Mouse (Mus musculus) small intestine, adult 2 months (tissue): Measurements from ENCODE around the gene Prr19. TPM values are rescaled to one million over a fixed set of nuclear protein-coding genes. Genes with fewer than 3 reads are reported as not detected.

ENCODE experiments used
- H3K27ac ChIP-seq: fragments of 200-500 bp; 2 replicates; pipeline ENCODE4 v1.5.1; 2012; ENCODE audit warnings: low read depth, low read length, control low read depth, inconsistent platforms; ENCODE audit not compliant: insufficient read depth
- H3K27me3 ChIP-seq: fragments of 200-500 bp; 2 replicates; pipeline ENCODE4 v1.6.1; 2012; ENCODE audit warnings: mild to moderate bottlenecking, moderate library complexity, low read length, inconsistent platforms; ENCODE audit not compliant: control insufficient read depth, insufficient read depth
- H3K36me3 ChIP-seq: fragments of 200-500 bp; 2 replicates; pipeline ENCODE4 v1.6.1; 2012; ENCODE audit warnings: mild to moderate bottlenecking, low read length, control low read depth, inconsistent platforms; ENCODE audit not compliant: control insufficient read depth, insufficient read depth
- H3K4me1 ChIP-seq: fragments of 200-500 bp; 2 replicates; pipeline ENCODE4 v1.6.1; 2012; ENCODE audit warnings: low read length, inconsistent platforms, mixed read lengths; ENCODE audit not compliant: control insufficient read depth, insufficient read depth, insufficient read length
- H3K4me3 ChIP-seq: fragments of 200-500 bp; 2 replicates; pipeline ENCODE4 v1.5.1; 2012; ENCODE audit warnings: low read depth, mild to moderate bottlenecking, control low read depth, inconsistent platforms, low read length, moderate library complexity
- CTCF ChIP-seq: fragments of 200-500 bp; IDR thresholded peaks from 2 replicates; pipeline ENCODE4 v1.5.1; 2012; ENCODE audit warnings: low read depth, mild to moderate bottlenecking, control low read depth, inconsistent platforms, low read length, moderate library complexity, mixed read lengths; ENCODE audit not compliant: insufficient replicate concordance, insufficient read length; ENCODE audit errors: extremely low read depth
- POLR2A ChIP-seq: fragments of 200-500 bp; IDR thresholded peaks from 2 replicates; pipeline ENCODE4 v1.6.1; 2012; ENCODE audit warnings: low read depth, mild to moderate bottlenecking, control low read depth, inconsistent platforms, low read length, moderate library complexity
- WGBS: fragments of 180-500 bp; shearing (Covaris S2); methylation state at CpG from one replicate; pipeline ENCODE4 v1.1.7; 2018; 5-methylcytosine and 5-hydroxymethylcytosine counted together
- polyA plus RNA-seq: library from polyadenylated mRNA; depleted of rRNA; stranded (reverse); fragments of >200 nt; gene quantifications from 2 replicates; pipeline ENCODE4 v1.2.3, GENCODE M21; 2012

Gene Prr19
- polyA plus RNA-seq, 1 experiment: not detected

DNA sequence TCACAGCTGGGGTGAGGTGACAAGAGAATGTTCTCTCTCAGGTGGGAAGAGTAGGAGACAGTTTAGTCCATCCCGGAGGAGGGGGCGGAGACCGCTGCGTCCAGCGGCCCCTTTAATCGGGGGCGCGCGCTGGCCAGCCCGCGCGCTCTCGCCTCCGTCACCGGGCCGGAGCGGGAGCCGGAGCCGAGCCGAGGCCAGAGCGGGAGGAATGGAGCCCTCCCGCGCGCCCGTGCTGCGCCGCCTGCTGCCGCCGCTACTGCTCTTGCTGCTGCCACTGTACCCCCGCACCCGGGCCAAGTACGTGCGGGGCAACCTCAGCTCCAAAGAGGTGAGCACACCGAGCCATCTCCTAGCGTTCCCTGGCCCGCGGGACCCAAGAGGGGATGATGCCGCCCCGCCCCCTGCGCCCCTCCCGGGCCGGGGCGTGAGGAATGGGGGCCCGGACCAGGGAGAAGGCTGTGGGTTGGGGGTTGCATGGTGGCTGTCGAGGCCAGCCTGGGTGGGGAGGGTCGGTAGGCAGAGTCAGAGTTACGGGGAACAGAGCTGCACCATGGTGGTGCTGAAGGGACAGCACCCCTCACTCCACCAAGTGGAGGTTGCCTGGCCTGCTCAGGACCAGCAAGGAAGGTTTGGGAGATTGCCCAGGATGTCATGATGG is 4.9 kb downstream of the Prr19 start, which contains the start of gene Tmem145:
Gene Tmem145, plus strand, starts transcription at position 151 of the 658 bp plus-strand sequence.
- TF ChIP-seq POLR2A (no peak), CTCF (no peak)
- H3K4me1 ChIP-seq: peaks cover 6% of the 10 kb centered on the region
- H3K27ac ChIP-seq: no peak within 1 kb of the TSS
- under 1% methylated on average over 47 of the region's 47 CpGs for WGBS
- peaks cover 14% of the 10 kb centered on the region for H3K27me3 ChIP-seq
- H3K4me3 ChIP-seq: peak within 1 kb of the TSS; percentile 62
- no peaks in the 10 kb centered on the region for H3K36me3 ChIP-seq

- H3K4me1 ChIP-seq: peaks cover 6% of the 10 kb centered on the region
- H3K27me3 ChIP-seq: peaks cover 20% of the 10 kb centered on the region
- no peak overlapping the region for H3K27ac ChIP-seq
- H3K4me3 ChIP-seq: no peak overlapping the region
- H3K36me3 ChIP-seq: no peaks in the 10 kb centered on the region
- WGBS: 52% methylated on average over 2 of the region's 2 CpGs
- TF ChIP-seq POLR2A (no peak), CTCF (no peak)
Observed at GRCm38 (mm10) chr7:25306614-25306996, 5.4 kb downstream of the Prr19 start.

DNA sequence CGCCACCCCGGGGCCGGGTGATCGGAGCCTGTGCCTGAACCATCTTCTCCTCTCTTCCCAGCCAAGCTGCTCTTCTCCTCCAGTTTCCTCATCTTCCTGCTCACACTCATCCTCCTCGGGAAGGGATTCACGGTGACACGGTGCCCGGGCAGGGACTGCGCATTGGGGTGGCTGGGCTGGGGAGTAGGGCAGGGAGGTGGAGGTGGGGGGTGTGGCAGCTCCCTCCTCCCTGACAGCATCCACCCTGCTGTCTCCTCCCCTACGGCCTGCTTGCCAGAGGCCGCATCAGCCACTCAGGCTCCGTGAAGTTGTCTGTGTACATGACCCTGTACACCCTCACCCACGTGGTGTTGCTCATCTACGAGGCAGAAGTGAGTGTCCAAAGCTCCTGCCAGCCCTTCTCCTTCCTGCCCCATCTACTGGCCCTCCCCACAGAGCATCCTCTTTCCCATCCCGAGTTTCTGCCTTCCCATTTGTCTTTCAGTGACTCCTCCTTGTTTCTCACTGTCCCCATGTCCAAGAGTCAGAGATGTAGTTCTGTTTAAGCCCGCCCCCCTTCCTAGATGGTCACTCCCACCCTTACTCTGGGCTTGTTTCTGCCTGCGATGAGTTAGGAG is 7.6 kb downstream of the Prr19 start:
- H3K4me3 ChIP-seq: no peak overlapping the region
- WGBS: 53% methylated on average over 17 of the region's 17 CpGs

DNA sequence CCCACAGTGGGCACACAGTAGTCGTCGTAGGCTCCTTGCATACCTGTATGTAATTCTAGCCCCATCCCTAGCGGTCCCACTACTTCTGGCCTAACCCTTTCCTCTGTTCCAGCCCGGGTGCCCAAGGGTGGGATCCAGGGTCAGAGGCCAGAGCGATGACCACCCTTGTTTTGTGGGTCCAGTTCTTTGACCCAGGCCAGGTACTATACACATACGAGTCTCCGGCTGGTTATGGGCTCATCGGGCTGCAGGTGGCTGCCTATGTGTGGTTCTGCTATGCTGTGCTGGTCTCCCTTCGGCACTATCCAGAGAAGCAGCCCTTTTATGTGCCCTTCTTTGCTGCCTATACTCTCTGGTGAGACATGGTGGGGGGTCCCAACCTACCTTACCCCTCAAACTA is 8.2 kb downstream of the Prr19 start:
- no peaks in the 10 kb centered on the region for H3K36me3 ChIP-seq
- peaks cover 6% of the 10 kb centered on the region for H3K4me1 ChIP-seq
- no peak overlapping the region for H3K4me3 ChIP-seq
- peaks cover 33% of the 10 kb centered on the region for H3K27me3 ChIP-seq
- TF ChIP-seq POLR2A: no peak
- H3K27ac ChIP-seq: no peak overlapping the region
- WGBS: 81% methylated on average over 9 of the region's 9 CpGs

More for the DNA sequence above, 7.6 kb downstream of the Prr19 start:
- Histone ChIP-seq H3K27ac (no peak overlapping the region), H3K4me1 (peaks cover 6% of the 10 kb centered on the region), H3K27me3 (peaks cover 29% of the 10 kb centered on the region), H3K36me3 (no peaks in the 10 kb centered on the region)
- no peak for TF ChIP-seq CTCF
- no peak for TF ChIP-seq POLR2A

- Histone ChIP-seq H3K4me3 (no peak overlapping the region), H3K36me3 (no peaks in the 10 kb centered on the region), H3K27ac (no peak overlapping the region), H3K27me3 (peaks cover 43% of the 10 kb centered on the region), H3K4me1 (peaks cover 14% of the 10 kb centered on the region)
- 74% methylated on average over 11 of the region's 11 CpGs for WGBS
- TF ChIP-seq POLR2A (no peak), CTCF (no peak)
Observed at GRCm38 (mm10) chr7:25311193-25311592, 10.0 kb downstream of the Prr19 start.

GRCm38 (mm10) chr7:25313325-25313724 is 12.1 kb downstream of the Prr19 start:
- TF ChIP-seq POLR2A (no peak), CTCF (no peak)
- Histone ChIP-seq H3K4me1 (peaks cover 18% of the 10 kb centered on the region), H3K4me3 (no peak overlapping the region), H3K36me3 (no peaks in the 10 kb centered on the region), H3K27me3 (peaks cover 38% of the 10 kb centered on the region), H3K27ac (no peak overlapping the region)
- WGBS: 42% methylated on average over 7 of the region's 7 CpGs

DNA sequence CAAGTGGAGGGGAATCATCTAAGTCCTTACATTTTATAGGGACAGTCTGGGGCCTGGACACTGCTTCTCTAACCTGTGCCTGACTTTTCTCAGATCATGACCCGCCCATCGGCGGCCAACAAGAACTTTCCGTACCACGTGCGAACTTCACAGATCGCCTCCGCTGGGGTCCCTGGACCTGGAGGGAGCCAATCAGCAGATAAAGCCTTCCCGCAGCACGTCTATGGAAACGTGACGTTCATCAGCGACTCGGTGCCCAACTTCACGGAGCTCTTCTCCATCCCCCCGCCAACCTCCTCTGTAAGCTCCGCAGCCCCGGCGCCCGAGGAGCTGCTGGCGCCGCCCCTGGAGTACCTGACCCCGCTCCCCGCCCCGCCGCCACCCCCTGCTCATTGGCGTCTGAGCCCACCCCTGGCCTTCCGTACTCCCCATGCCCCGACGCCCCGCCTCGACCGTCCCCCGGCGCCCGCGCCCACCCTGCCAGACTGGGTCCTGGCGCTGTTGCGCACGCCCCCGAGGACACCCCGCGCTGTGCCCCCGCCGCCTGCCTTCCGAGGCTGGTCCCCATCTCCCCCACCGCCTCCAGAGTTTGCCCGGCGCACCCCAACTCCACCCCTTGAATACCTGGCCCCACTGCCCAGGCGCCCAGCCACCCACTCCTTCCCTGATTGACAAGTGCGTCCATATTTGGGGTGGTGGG is 13.5 kb downstream of the Prr19 start:
- Histone ChIP-seq H3K27ac (no peak overlapping the region), H3K36me3 (no peaks in the 10 kb centered on the region), H3K27me3 (peaks cover 38% of the 10 kb centered on the region), H3K4me1 (peaks cover 18% of the 10 kb centered on the region), H3K4me3 (peak overlapping the region; percentile 42)
- TF ChIP-seq CTCF (no peak), POLR2A (no peak)
- 5% methylated on average over 51 of the region's 51 CpGs for WGBS
